Mouse (Mus musculus): ENCODE measurements at regions not wholly inside any gene's neighbourhood (a gene's known extent, or its start where the extent isn't known, plus 50 kb on each side); places are given as distances from the start of the nearest gene placed in this dataset.

GRCm38 (mm10) chr12:24252071-24252874, 155.2 kb upstream of the 9030624G23Rik start:
- DNase-seq = peak; percentile 37
